32 mouse cellular contexts compared by ENCODE assay signal in genomic region chr16:36555672-36556165, GRCm38 (mm10). TPM values are rescaled to one million over a fixed set of nuclear protein-coding genes. Genes with fewer than 3 reads are reported as not detected.
DNase-seq lines count a peak whose midpoint lies in the region; ATAC-seq and TF ChIP-seq lines count a peak whose summit lies in the region.
"Had no signal": no experiment of that assay in that cellular context is flagged by ENCODE, and none has a peak within 500 bp of the region (broad histone marks: within the 10 kb centered on the region; RNA-seq: fewer than 3 reads in every experiment).

No protein-coding gene starts in this region.

- peak overlapping the region; percentile 66 for H3K27ac ChIP-seq in gastrocnemius, adult 2 months
- peak overlapping the region; percentile 87 for H3K27ac ChIP-seq in heart, embryonic 10.5 days
- peak overlapping the region; percentile 22; the same call in 1 of the 2 replicates for H3K27ac ChIP-seq in heart, embryonic 15.5 days
- H3K27ac ChIP-seq in hindbrain, embryonic 10.5 days = no peak overlapping the region
- H3K27ac ChIP-seq: embryonic facial prominence, embryonic 12.5 days; hindbrain, embryonic 15.5 days; limb, embryonic 13.5 days; stomach, postnatal 0 days had no signal

- H3K27me3 ChIP-seq in heart, embryonic 10.5 days (ENCODE audit: insufficient read depth, poor library complexity, severe bottlenecking) = no peaks in the 10 kb centered on the region
- peaks cover 9% of the 10 kb centered on the region for H3K27me3 ChIP-seq in heart, embryonic 15.5 days
- peaks cover 10% of the 10 kb centered on the region; the same call in 1 of the 2 replicates for H3K27me3 ChIP-seq in hindbrain, embryonic 10.5 days (ENCODE audit: insufficient read depth, poor library complexity, severe bottlenecking)
- H3K27me3 ChIP-seq: Patski had no signal

- H3K36me3 ChIP-seq in heart, embryonic 10.5 days = no peaks in the 10 kb centered on the region
- no peaks in the 10 kb centered on the region for H3K36me3 ChIP-seq in heart, embryonic 15.5 days
- H3K36me3 ChIP-seq in hindbrain, embryonic 10.5 days = no peaks in the 10 kb centered on the region
- H3K36me3 ChIP-seq: embryonic facial prominence, embryonic 12.5 days; hindbrain, embryonic 15.5 days; limb, embryonic 13.5 days had no signal

- peaks cover 12% of the 10 kb centered on the region for H3K4me1 ChIP-seq in heart, embryonic 10.5 days
- H3K4me1 ChIP-seq in heart, embryonic 15.5 days (replicated peaks) = peaks cover 8% of the 10 kb centered on the region
- peaks cover 4% of the 10 kb centered on the region; the same call in 1 of the 2 replicates for H3K4me1 ChIP-seq in hindbrain, embryonic 10.5 days (replicated peaks)
- H3K4me1 ChIP-seq: embryonic facial prominence, embryonic 12.5 days; hindbrain, embryonic 15.5 days; limb, embryonic 13.5 days had no signal

- WGBS in heart, embryonic 10.5 days = 30% methylated on average over 10 of the region's 10 CpGs
- 34% methylated on average over 10 of the region's 10 CpGs for WGBS in heart, embryonic 15.5 days
- WGBS in hindbrain, embryonic 10.5 days = 82% methylated on average over 10 of the region's 10 CpGs

- DNase-seq in gastrocnemius, adult 2 months = no peak
- no peak for DNase-seq in gastrocnemius, postnatal 14 days
- no peak for DNase-seq in heart, embryonic 10.5 days (ENCODE audit: low spot score)
- peak; percentile 40 for DNase-seq in skeletal muscle tissue, adult 2 months (ENCODE audit: low read depth, low spot score)
- no peak for DNase-seq in urinary bladder, postnatal 25 days (ENCODE audit: low spot score)
- DNase-seq in hindbrain, embryonic 10.5 days (ENCODE audit: low spot score) = no peak
- DNase-seq: adrenal gland, postnatal 10 days; cerebellum, adult 8-10 months; cerebellum, postnatal 36 days; embryo, embryonic 11 days; kidney, adult 11 months; kidney, postnatal 14 days; lung, postnatal 36 days; right cerebral cortex, postnatal 25 days; thymus, adult 18-20 months; thymus, postnatal 25 days had no signal

- no peak for ATAC-seq in heart, embryonic 15.5 days (replicated peaks; ENCODE audit: insufficient number of reproducible peaks, insufficient read depth, low FRiP score, low read depth)
- ATAC-seq: forebrain, embryonic 14.5 days; inflammation-experienced regulatory T-cells, adult 6 months; midbrain, embryonic 16.5 days; Patski had no signal

- H3K4me3 ChIP-seq in gastrocnemius, adult 2 months = no peak overlapping the region
- H3K4me3 ChIP-seq in heart, embryonic 10.5 days = peak overlapping the region; percentile 33
- H3K4me3 ChIP-seq in heart, embryonic 15.5 days = peak overlapping the region; percentile 17; the same call in 1 of the 2 replicates
- no peak overlapping the region for H3K4me3 ChIP-seq in hindbrain, embryonic 10.5 days
- H3K4me3 ChIP-seq: embryonic facial prominence, embryonic 12.5 days; hindbrain, embryonic 15.5 days; limb, embryonic 13.5 days had no signal

- no peak overlapping the region for H3K9ac ChIP-seq in heart, embryonic 15.5 days
- H3K9ac ChIP-seq: embryonic facial prominence, embryonic 12.5 days; hindbrain, embryonic 15.5 days; limb, embryonic 13.5 days had no signal

- 0 out of 2 replicates have a peak, but pooled peaks cover 4% of the 10 kb centered on the region for H3K9me3 ChIP-seq in heart, embryonic 10.5 days
- no peaks in the 10 kb centered on the region; the same call in 1 of the 2 replicates for H3K9me3 ChIP-seq in heart, embryonic 15.5 days (replicated peaks)
- H3K9me3 ChIP-seq in hindbrain, embryonic 10.5 days = peaks cover 8% of the 10 kb centered on the region; the same call in 1 of the 2 replicates
- H3K9me3 ChIP-seq: hindbrain, embryonic 15.5 days had no signal

- TF ChIP-seq CTCF in gastrocnemius, adult 2 months (IDR thresholded peaks at IDR 0.05) = no peak

- H3K4me2 ChIP-seq in heart, embryonic 15.5 days = peak overlapping the region; percentile 54
- H3K4me2 ChIP-seq: embryonic facial prominence, embryonic 12.5 days; hindbrain, embryonic 15.5 days; limb, embryonic 13.5 days; liver, embryonic 11.5 days; midbrain, embryonic 11.5 days had no signal

- intact Hi-C loops in gastrocnemius, adult 2 months (cut with DNase I) = no loop called here
- intact Hi-C loops in gastrocnemius, postnatal 14 days (cut with DNase I; ENCODE audit: low total_unique reads) = no loop called here

RNA-seq across cellular contexts. Expression of gene Casr, which starts 6.2 kb away (rescaled TPM):
- total RNA-seq in gastrocnemius, adult 2 months (2021) = 1 to 10 TPM; 1.7 to 2.5 TPM
- total RNA-seq in gastrocnemius, postnatal 14 days (2021) = under 1 TPM; 0.23 to 0.27 TPM
- 0.28 and 0.38 TPM in 2 replicates for polyA plus RNA-seq in heart, embryonic 10.5 days (2016; fragmentation: Nextera tagmentation; extraction: Ambion mirVana)
- 0.09 TPM in 1 of 2 replicates, not detected in the other for polyA plus RNA-seq in heart, embryonic 15.5 days (2015; fragmentation: Nextera tagmentation; extraction: Ambion mirVana)
- 0.04 and 0.10 TPM in 2 replicates for polyA plus RNA-seq in hindbrain, embryonic 10.5 days (2016; fragmentation: Nextera tagmentation; extraction: Ambion mirVana)
- total RNA-seq: megakaryocyte, adult 5-6 weeks; MEL; neutrophil, adult 5-6 weeks had no signal
- polyA plus RNA-seq: forebrain, embryonic 14.5 days; inflammation-experienced regulatory T-cells, adult 6 months; liver, embryonic 16.5 days; neural tube, embryonic 11.5 days had no signal

Comparison
In these comparisons a context has a peak if more than half of its experiments do, and no peak if none do; other contexts are left out.
1. H3K4me3 ChIP-seq: peak in heart, embryonic 10.5 days (single experiment) and heart, embryonic 15.5 days (single experiment); none in gastrocnemius, adult 2 months (single experiment) and hindbrain, embryonic 10.5 days (single experiment).